Mouse (Mus musculus) heart, postnatal 4 days (tissue): ENCODE results near the gene Plin4. TPM values are rescaled to one million over a fixed set of nuclear protein-coding genes. Genes with fewer than 3 reads are reported as not detected.

Experiments used
- DNase-seq: peaks from one replicate; pipeline ENCODE4 v3.0.0; 2021
- total RNA-seq, 2 experiments: library from RNA; stranded (reverse); gene quantifications; 2 replicates each; pipeline ENCODE4 v1.2.3; 2021

The Plin4 gene
- total RNA-seq, 2 experiments from 2014 or later: 71.5 to 79.8 TPM

DNA sequence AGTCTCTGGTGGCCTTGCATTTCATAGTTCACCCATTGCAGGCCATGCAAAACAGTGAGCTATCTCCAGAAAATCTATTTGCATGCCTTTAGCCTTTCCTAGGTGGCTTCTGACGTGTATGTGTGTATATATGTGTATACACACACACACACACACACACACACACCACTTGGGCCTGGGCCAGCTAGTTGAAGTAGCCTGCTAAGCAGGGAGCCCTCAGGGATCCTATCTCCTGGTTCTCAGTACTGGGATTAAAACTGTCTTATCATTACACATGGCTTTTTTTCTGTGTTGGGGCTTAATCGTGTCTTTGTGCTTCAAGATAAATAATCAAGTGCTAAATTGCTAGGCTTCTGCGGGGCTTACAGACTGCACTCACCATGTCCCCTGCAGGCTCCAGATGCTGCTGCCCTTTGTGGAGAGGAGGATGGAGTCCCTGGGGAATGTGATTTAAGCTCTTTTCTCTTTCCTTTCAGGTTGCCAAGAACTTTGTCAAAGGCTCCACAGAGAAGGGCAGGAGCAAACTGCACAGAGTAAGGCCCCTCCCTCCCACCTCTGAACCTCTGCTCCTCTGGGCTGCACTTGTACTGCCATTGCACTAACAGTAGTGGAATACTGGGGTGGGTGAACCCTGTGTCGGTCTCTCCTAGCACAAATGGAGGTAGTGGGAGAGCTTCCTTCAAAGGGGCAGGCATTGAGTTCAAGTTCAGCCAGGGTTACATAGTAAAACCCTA, 53.5 kb downstream of the Plin4 start:
- DNase-seq: no peak

DNA sequence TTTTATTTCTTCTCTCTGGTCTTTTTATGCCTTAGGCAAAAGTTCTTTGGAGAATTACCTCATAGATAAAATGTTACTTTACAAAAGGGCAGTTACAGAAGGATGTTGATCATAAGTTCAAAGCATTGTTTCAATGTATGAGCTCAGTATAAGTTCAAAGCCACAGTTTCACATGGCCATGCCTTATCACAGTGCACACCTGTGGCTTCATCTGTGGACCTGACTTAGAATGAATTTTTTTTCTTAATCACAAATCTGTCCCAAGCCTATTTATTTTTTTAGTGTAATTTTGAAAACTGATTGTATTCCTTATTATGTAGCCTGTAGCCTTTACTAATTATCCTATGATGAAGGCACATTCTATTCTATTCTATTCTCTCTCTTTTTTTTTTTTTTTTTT, 54.7 kb downstream of the Plin4 start:
- DNase-seq: no peak

DNA sequence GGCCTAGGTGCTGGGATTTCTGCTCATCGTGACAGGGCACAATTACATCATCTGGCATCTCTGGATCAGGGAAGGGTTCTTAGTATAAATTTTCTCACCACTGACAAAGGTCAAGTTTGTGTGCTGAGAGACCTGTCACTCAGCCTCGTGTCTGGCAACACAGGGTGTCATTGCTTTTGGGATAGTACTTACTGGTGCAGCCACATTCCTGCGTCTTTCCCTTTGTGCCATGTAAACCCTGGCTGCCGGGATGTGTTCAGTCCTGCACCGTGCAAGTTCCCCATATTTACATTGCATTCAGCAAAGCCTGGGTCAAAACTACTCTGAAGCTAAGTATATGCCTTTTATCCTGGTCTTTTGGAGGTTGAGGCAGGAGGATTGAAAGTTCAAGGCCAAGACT, 58.2 kb downstream of the Plin4 start:
- no peak for DNase-seq

Other genes with a start within 250 kb of the Plin4 start
- gene Zfp119a, start 230.9 kb downstream of the Plin4 start, total RNA-seq: 1 to 10 TPM; 5.8 TPM
- 1 to 10 TPM; 5.1 to 5.6 TPM for gene Zfp959, start 217.7 kb downstream of the Plin4 start, total RNA-seq
- gene Zfp119b, start 160.3 kb downstream of the Plin4 start, total RNA-seq: 1 to 10 TPM; 3.3 to 4.0 TPM
- gene Ebi3, start 157.2 kb downstream of the Plin4 start, total RNA-seq: under 1 TPM; 0.61 to 0.71 TPM
- gene Yju2, start 150.7 kb downstream of the Plin4 start, total RNA-seq: 10 to 100 TPM; 14.8 to 14.9 TPM
- 1 to 10 TPM; 3.7 to 4.6 TPM for gene Shd, start 139.3 kb downstream of the Plin4 start, total RNA-seq
- 1 to 10 TPM in 1 of 2 experiments, under 1 TPM in 1; 0.34 to 1.5 TPM for gene Fsd1, start 123.3 kb downstream of the Plin4 start, total RNA-seq
- gene Stap2, start 104.2 kb downstream of the Plin4 start, total RNA-seq: 10 to 100 TPM; 13.3 to 15.2 TPM
- 10 to 100 TPM; 42.7 to 44.7 TPM for gene Mpnd, start 104.1 kb downstream of the Plin4 start, total RNA-seq
- gene Sh3gl1, start 73.2 kb downstream of the Plin4 start, total RNA-seq: 10 to 100 TPM; 37.8 to 38.5 TPM
- gene Chaf1a, start 69.4 kb downstream of the Plin4 start, total RNA-seq: 10 to 100 TPM; 13.3 to 14.8 TPM
- gene Ubxn6, start 34.8 kb downstream of the Plin4 start, total RNA-seq: 10 to 100 TPM; 50.8 to 57.5 TPM
- 10 to 100 TPM; 52.8 to 55.9 TPM for gene Hdgfl2, start 30.2 kb downstream of the Plin4 start, total RNA-seq
- gene Plin5, start 7.8 kb upstream of the Plin4 start, total RNA-seq: 10 to 100 TPM; 61.6 to 67.6 TPM
- gene Lrg1, start 12.2 kb upstream of the Plin4 start, total RNA-seq: 1 to 10 TPM; 5.2 TPM
- 1 to 10 TPM; 6.3 to 7.2 TPM for gene Sema6b, start 30.5 kb upstream of the Plin4 start, total RNA-seq
- 1 to 10 TPM; 5.9 to 6.0 TPM for gene Tnfaip8l1, start 52.7 kb upstream of the Plin4 start, total RNA-seq
- 10 to 100 TPM; 43.4 to 48.8 TPM for gene Mydgf, start 74.1 kb upstream of the Plin4 start, total RNA-seq
- gene Dpp9, start 109.1 kb upstream of the Plin4 start, total RNA-seq: 10 to 100 TPM; 29.1 to 31.2 TPM
- gene Fem1a, start 147.0 kb upstream of the Plin4 start, total RNA-seq: 10 to 100 TPM; 69.6 to 73.8 TPM
- 10 to 100 TPM; 10.3 to 10.8 TPM for gene Ticam1, start 167.0 kb upstream of the Plin4 start, total RNA-seq
- gene Plin3, start 183.1 kb upstream of the Plin4 start, total RNA-seq: 10 to 100 TPM; 56.3 to 65.7 TPM
- not detected for gene Arrdc5, start 190.5 kb upstream of the Plin4 start, total RNA-seq
- gene Uhrf1, start 193.5 kb upstream of the Plin4 start, total RNA-seq: 10 to 100 TPM; 71.8 to 76.7 TPM
- gene Kdm4b, start 216.3 kb upstream of the Plin4 start, total RNA-seq: 10 to 100 TPM; 38.9 to 40.5 TPM